Mouse (Mus musculus) layer of hippocampus, adult 9-11 months (tissue): ENCODE data around the gene Adra2a.

Experiments used
- DNase-seq: peaks from one replicate; pipeline ENCODE4 v3.0.0; 2022

The Adra2a gene

GRCm38 (mm10) chr19:54081303-54081702 lies 37.4 kb downstream of the Adra2a start:
- DNase-seq = no peak

- no peak for DNase-seq
These were observed 37.8 kb downstream of the Adra2a start for GRCm38 (mm10) chr19:54081716-54082165.

- no peak for DNase-seq
These were observed 43.4 kb downstream of the Adra2a start for GRCm38 (mm10) chr19:54087319-54087718.

- no peak for DNase-seq
These were observed 49.6 kb downstream of the Adra2a start for GRCm38 (mm10) chr19:54093599-54093998.

GRCm38 (mm10) chr19:54095716-54096115 lies 51.8 kb downstream of the Adra2a start:
- no peak for DNase-seq

GRCm38 (mm10) chr19:54098367-54098766 lies 54.4 kb downstream of the Adra2a start:
- DNase-seq = no peak
